Mouse (Mus musculus): ENCODE measurements around the gene Timp1.

DNA sequence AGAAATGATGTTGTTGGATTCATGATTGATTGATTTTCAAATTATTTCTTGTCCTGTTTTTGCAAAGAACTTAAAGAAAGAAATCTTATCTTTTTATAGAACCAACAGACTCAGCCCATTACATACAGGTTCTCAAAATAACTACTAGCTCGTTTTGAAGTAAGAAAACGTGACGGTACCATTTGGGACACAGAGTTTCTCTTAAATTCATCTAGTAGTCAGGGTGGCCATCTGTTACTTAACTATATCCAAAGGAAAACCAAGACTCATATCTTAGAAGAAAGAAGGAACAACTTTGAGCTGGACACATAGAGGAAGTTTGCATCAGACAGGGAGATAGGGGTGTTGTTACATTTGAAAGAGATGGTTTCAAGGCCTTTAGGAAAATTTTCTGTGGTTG, 22.7 kb upstream of the Timp1 start:
- TF ChIP-seq POLR2A (IDR thresholded peaks at IDR 0.05; ENCODE audit: low read depth, low read length) (no peak), CTCF (IDR thresholded peaks at IDR 0.05; ENCODE audit: extremely low read depth, insufficient read length, insufficient replicate concordance, low read depth, low read length) (no peak)
